Mouse (Mus musculus) thymus, adult 2 months (tissue): ENCODE measurements at regions not wholly inside any gene's neighbourhood (a gene's known extent, or its start where the extent isn't known, plus 50 kb on each side); places are given as distances from the start of the nearest gene placed in this dataset.

ENCODE experiments used
- DNase-seq: peaks from one replicate; pipeline ENCODE4 v3.0.0; 2021
- H3K27ac ChIP-seq: fragments of 200-500 bp; 2 replicates; pipeline ENCODE4 v1.5.1; 2012; ENCODE audit warnings: low read length, control low read depth; ENCODE audit not compliant: control insufficient read depth, insufficient read depth
- H3K27me3 ChIP-seq: fragments of 200-500 bp; 2 replicates; pipeline ENCODE4 v1.6.1; 2012; ENCODE audit warnings: mild to moderate bottlenecking, low read length, moderate library complexity, mixed read lengths; ENCODE audit not compliant: control insufficient read depth, insufficient read depth
- H3K36me3 ChIP-seq: fragments of 200-500 bp; 2 replicates; pipeline ENCODE4 v1.6.1; 2012; ENCODE audit warnings: mild to moderate bottlenecking, low read length, moderate library complexity; ENCODE audit not compliant: control insufficient read depth, insufficient read depth
- H3K4me1 ChIP-seq: fragments of 200-500 bp; replicated peaks from 2 replicates; pipeline ENCODE4 v1.6.1; 2012; ENCODE audit warnings: low read length; ENCODE audit not compliant: control insufficient read depth, insufficient read depth
- H3K4me3 ChIP-seq: fragments of 200-500 bp; 2 replicates; pipeline ENCODE4 v1.5.1; 2012; ENCODE audit warnings: mild to moderate bottlenecking, low read length, control low read depth, moderate library complexity; ENCODE audit not compliant: control insufficient read depth, insufficient read depth
- CTCF ChIP-seq: fragments of 200-500 bp; IDR thresholded peaks from 2 replicates; pipeline ENCODE4 v1.5.1; 2012; ENCODE audit warnings: mild to moderate bottlenecking, control low read depth, low read length, moderate library complexity, borderline replicate concordance; ENCODE audit not compliant: control insufficient read depth, poor library complexity, insufficient read depth; ENCODE audit errors: extremely low read depth
- POLR2A ChIP-seq: fragments of 200-500 bp; IDR thresholded peaks from 2 replicates; pipeline ENCODE4 v1.6.1; 2012; ENCODE audit warnings: mild to moderate bottlenecking, low read length, control low read depth, moderate library complexity; ENCODE audit not compliant: control insufficient read depth, poor library complexity, insufficient read depth; ENCODE audit errors: extremely low read depth
- WGBS: fragments of 180-500 bp; shearing (Covaris S2); methylation state at CpG from one replicate; pipeline ENCODE4 v1.1.7; 2018; 5-methylcytosine and 5-hydroxymethylcytosine counted together

- Histone ChIP-seq H3K27ac (no peak overlapping the region), H3K4me3 (no peak overlapping the region), H3K4me1 (no peaks in the 10 kb centered on the region), H3K36me3 (no peaks in the 10 kb centered on the region), H3K27me3 (no peaks in the 10 kb centered on the region)
- DNase-seq, result no peak
- no peak for TF ChIP-seq POLR2A
- no peak for TF ChIP-seq CTCF
- 94% methylated on average over 3 of the region's 3 CpGs for WGBS
Measured at GRCm38 (mm10) chr5:126974565-126974964, 267.0 kb upstream of the Tmem132c start.

GRCm38 (mm10) chr5:126995577-126995976 is 246.0 kb upstream of the Tmem132c start:
- TF ChIP-seq CTCF (no peak), POLR2A (no peak)
- 66% methylated on average over 6 of the region's 6 CpGs for WGBS
- Histone ChIP-seq H3K4me3 (no peak overlapping the region), H3K4me1 (no peaks in the 10 kb centered on the region), H3K27me3 (no peaks in the 10 kb centered on the region), H3K36me3 (no peaks in the 10 kb centered on the region), H3K27ac (no peak overlapping the region)
- no peak for DNase-seq

GRCm38 (mm10) chr5:127014166-127014565 is 227.4 kb upstream of the Tmem132c start:
- 75% methylated on average over 3 of the region's 3 CpGs for WGBS
- Histone ChIP-seq H3K27ac (no peak overlapping the region), H3K36me3 (no peaks in the 10 kb centered on the region), H3K4me1 (no peaks in the 10 kb centered on the region), H3K4me3 (no peak overlapping the region), H3K27me3 (no peaks in the 10 kb centered on the region)
- TF ChIP-seq POLR2A (no peak), CTCF (no peak)
- DNase-seq, result no peak

- H3K4me3 ChIP-seq, result no peak overlapping the region
- TF ChIP-seq CTCF (no peak), POLR2A (no peak)
- H3K4me1 ChIP-seq, result no peaks in the 10 kb centered on the region
- no peaks in the 10 kb centered on the region for H3K27me3 ChIP-seq
- WGBS, result 88% methylated on average over 4 of the region's 4 CpGs
- DNase-seq, result no peak
- no peak overlapping the region for H3K27ac ChIP-seq
- H3K36me3 ChIP-seq, result no peaks in the 10 kb centered on the region
Measured at GRCm38 (mm10) chr5:127016467-127017060, 225.0 kb upstream of the Tmem132c start.

GRCm38 (mm10) chr5:127017971-127018370 is 223.6 kb upstream of the Tmem132c start:
- Histone ChIP-seq H3K27ac (no peak overlapping the region), H3K27me3 (no peaks in the 10 kb centered on the region), H3K4me3 (no peak overlapping the region), H3K36me3 (no peaks in the 10 kb centered on the region), H3K4me1 (no peaks in the 10 kb centered on the region)
- DNase-seq, result no peak
- TF ChIP-seq POLR2A (no peak), CTCF (no peak)
- 91% methylated on average over 4 of the region's 4 CpGs for WGBS

- Histone ChIP-seq H3K27ac (no peak overlapping the region), H3K27me3 (no peaks in the 10 kb centered on the region), H3K4me1 (no peaks in the 10 kb centered on the region), H3K4me3 (no peak overlapping the region), H3K36me3 (no peaks in the 10 kb centered on the region)
- 54% methylated on average over 5 of the region's 5 CpGs for WGBS
- DNase-seq, result no peak
- TF ChIP-seq CTCF (no peak), POLR2A (no peak)
Measured at GRCm38 (mm10) chr5:127036472-127036871, 205.1 kb upstream of the Tmem132c start.

- DNase-seq, result no peak
- Histone ChIP-seq H3K27ac (no peak overlapping the region), H3K36me3 (no peaks in the 10 kb centered on the region), H3K4me3 (no peak overlapping the region), H3K4me1 (no peaks in the 10 kb centered on the region), H3K27me3 (no peaks in the 10 kb centered on the region)
- no peak for TF ChIP-seq CTCF
- WGBS, result 74% methylated on average over 4 of the region's 4 CpGs
Measured at GRCm38 (mm10) chr5:127057770-127058169, 183.8 kb upstream of the Tmem132c start.

- Histone ChIP-seq H3K36me3 (no peaks in the 10 kb centered on the region), H3K4me1 (no peaks in the 10 kb centered on the region), H3K27ac (no peak overlapping the region), H3K4me3 (no peak overlapping the region), H3K27me3 (no peaks in the 10 kb centered on the region)
- 70% methylated on average over 4 of the region's 4 CpGs for WGBS
- no peak for TF ChIP-seq CTCF
- no peak for TF ChIP-seq POLR2A
- no peak for DNase-seq
Measured at GRCm38 (mm10) chr5:127074327-127074726, 167.3 kb upstream of the Tmem132c start.
